Mouse (Mus musculus) heart, embryonic 16.5 days (tissue): ENCODE results near the gene Rab3a. TPM values are rescaled to one million over a fixed set of nuclear protein-coding genes. Genes with fewer than 3 reads are reported as not detected.

ENCODE experiments used
- ATAC-seq: fragments of 200-750 bp; cut with Nextera tagmentation; replicated peaks from 2 replicates; pipeline ENCODE4 v1.8.0; 2017; ENCODE audit warnings: moderate number of reproducible peaks; ENCODE audit not compliant: insufficient read depth, low FRiP score; ENCODE audit errors: extremely low read depth
- H3K27ac ChIP-seq: fragments of 300-500 bp; sonication (generic); 2 replicates; pipeline ENCODE4 v1.5.1; 2014; ENCODE audit warnings: mild to moderate bottlenecking, low read length, control low read depth, moderate library complexity
- H3K27me3 ChIP-seq: fragments of 300-500 bp; sonication (generic); 2 replicates; pipeline ENCODE4 v1.6.1; 2014; ENCODE audit warnings: low read length, mixed read lengths; ENCODE audit not compliant: control insufficient read depth, insufficient read depth
- H3K36me3 ChIP-seq: fragments of 300-500 bp; sonication (generic); 2 replicates; pipeline ENCODE4 v1.6.1; 2014; ENCODE audit not compliant: control insufficient read depth, insufficient read depth
- H3K4me1 ChIP-seq: fragments of 300-500 bp; sonication (generic); 2 replicates; pipeline ENCODE4 v1.6.1; 2014; ENCODE audit warnings: low read length, mixed read lengths; ENCODE audit not compliant: control insufficient read depth, insufficient read depth
- H3K4me2 ChIP-seq: fragments of 300-500 bp; sonication (generic); 2 replicates; pipeline ENCODE4 v1.6.1; 2014; ENCODE audit warnings: low read depth, mild to moderate bottlenecking, control low read depth, low read length
- H3K4me3 ChIP-seq: fragments of 300-500 bp; sonication (generic); 2 replicates; pipeline ENCODE4 v1.5.1; 2014; ENCODE audit warnings: mild to moderate bottlenecking, control low read depth, low read length
- H3K9ac ChIP-seq: fragments of 300-500 bp; sonication (generic); 2 replicates; pipeline ENCODE4 v1.6.1; 2014; ENCODE audit warnings: low read length, control low read depth
- H3K9me3 ChIP-seq: fragments of 300-500 bp; sonication (generic); replicated peaks from 2 replicates; pipeline ENCODE4 v1.6.1; 2016; ENCODE audit warnings: low read length; ENCODE audit not compliant: control insufficient read depth
- WGBS: fragments of 180-500 bp; shearing (Covaris S2); extraction: QIAGEN DNeasy Blood & Tissue Kit; methylation state at CpG from one replicate; pipeline ENCODE4 v1.1.7; 2014; 5-methylcytosine and 5-hydroxymethylcytosine counted together
- polyA plus RNA-seq: library from polyadenylated mRNA; unstranded; fragments of >200 nt; fragmentation: Nextera tagmentation; extraction: Ambion mirVana; gene quantifications from 2 replicates; pipeline ENCODE4 v1.2.1, GENCODE M21; 2015

The Rab3a gene
- polyA plus RNA-seq, 1 experiment from 2014 or later: 30.0 TPM

DNA sequence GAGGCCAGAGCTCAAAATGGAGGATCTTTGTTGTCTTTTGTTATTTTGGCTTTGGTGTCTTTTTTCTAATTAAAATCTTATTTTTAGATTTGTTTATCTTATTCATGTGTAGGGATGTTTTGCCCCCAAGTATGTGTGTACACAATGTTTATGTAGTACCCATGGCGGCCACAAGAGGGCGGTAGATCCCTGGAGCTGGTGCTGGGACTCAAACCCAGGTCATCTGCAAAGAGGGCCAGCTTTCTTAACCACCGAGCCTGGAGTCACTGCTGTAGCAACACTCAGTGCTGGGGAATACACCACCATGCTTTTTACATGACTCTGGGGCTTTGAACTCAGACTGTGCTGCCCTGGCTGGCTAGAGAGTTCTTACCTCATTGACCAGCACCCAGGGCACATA is 8.9 kb downstream of the Rab3a start:
- H3K9me3 ChIP-seq: no peaks in the 10 kb centered on the region
- H3K4me2 ChIP-seq: no peak overlapping the region
- 7% methylated on average over 3 of the region's 3 CpGs for WGBS
- H3K36me3 ChIP-seq: peaks cover 5% of the 10 kb centered on the region; the same call in 1 of the 2 replicates
- no peak overlapping the region for H3K4me3 ChIP-seq
- no peaks in the 10 kb centered on the region for H3K27me3 ChIP-seq
- no peak for ATAC-seq
- H3K9ac ChIP-seq: no peak overlapping the region
- H3K4me1 ChIP-seq: peaks cover 38% of the 10 kb centered on the region
- H3K27ac ChIP-seq: no peak overlapping the region

DNA sequence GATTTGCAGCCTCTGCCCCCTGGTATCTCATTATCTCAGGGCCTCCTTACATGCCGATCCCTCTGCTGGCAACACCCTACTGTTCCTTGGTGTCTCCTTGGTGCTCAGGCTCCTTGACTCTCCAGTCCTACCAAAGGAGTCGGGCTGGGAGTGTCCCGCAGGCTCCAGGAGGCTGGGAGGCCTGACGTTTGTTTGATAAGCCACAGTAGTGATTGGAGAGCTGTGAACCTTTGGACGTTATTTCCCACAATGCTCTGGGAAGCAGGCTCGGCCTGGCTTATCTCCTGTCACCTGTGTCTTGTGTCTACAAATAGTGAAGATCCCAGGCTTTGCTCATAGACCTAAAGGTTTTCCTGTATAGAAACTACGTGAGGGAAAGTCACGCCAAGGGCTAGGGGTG is 9.5 kb downstream of the Rab3a start:
- 60% methylated on average over 8 of the region's 8 CpGs for WGBS
- Histone ChIP-seq H3K4me1 (peaks cover 34% of the 10 kb centered on the region), H3K36me3 (peaks cover 11% of the 10 kb centered on the region; the same call in 1 of the 2 replicates), H3K27ac (no peak overlapping the region), H3K4me2 (no peak overlapping the region), H3K9ac (no peak overlapping the region), H3K4me3 (no peak overlapping the region), H3K9me3 (no peaks in the 10 kb centered on the region), H3K27me3 (no peaks in the 10 kb centered on the region)
- no peak for ATAC-seq

DNA sequence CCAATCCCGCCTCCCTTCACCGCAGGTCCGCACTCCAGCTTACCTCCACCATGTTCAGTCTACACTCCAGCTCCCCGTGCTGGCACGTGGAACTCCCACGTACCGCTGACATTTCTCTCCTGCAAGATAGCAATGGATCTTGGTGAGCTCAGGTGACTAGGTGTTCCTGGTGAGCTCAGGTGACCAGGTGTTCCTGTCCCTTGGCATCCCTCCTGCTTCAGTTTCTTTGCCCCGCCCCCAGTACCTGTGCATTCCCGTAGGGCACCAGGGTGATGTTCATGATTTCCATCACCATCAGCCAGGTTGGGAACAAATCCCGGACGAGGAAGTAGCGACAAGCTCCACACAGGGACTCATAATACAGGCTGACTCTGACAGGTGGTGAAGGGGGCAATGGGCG is 10.2 kb downstream of the Rab3a start:
- Histone ChIP-seq H3K4me3 (no peak overlapping the region), H3K9ac (no peak overlapping the region), H3K27me3 (no peaks in the 10 kb centered on the region), H3K9me3 (no peaks in the 10 kb centered on the region), H3K4me2 (no peak overlapping the region), H3K36me3 (peaks cover 11% of the 10 kb centered on the region; the same call in 1 of the 2 replicates), H3K4me1 (peaks cover 28% of the 10 kb centered on the region), H3K27ac (no peak overlapping the region)
- no peak for ATAC-seq
- WGBS: 92% methylated on average over 13 of the region's 13 CpGs

DNA sequence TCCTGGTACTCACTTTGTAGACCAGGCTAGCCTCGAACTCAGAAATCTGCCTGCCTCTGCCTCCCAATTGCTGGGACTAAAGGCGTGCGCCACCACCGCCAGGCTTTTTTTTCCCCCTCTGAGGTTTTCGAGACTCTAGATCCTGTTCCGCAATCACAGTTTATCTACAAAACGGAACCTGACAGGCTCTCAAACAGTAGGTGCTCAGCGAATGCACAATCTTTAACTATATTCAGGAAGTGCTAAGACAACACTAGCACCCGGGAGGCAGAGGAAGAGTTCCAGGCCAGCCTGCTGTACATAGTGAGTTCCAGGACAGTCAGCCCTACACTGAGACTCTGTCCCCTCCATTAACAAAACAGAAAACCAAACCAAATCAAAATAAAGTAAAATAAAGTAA is 10.8 kb downstream of the Rab3a start:
- H3K9ac ChIP-seq: peak overlapping the region; percentile 70; the same call in 1 of the 2 replicates
- peak overlapping the region; percentile 56 for H3K4me3 ChIP-seq
- no peak overlapping the region for H3K27ac ChIP-seq
- H3K27me3 ChIP-seq: no peaks in the 10 kb centered on the region
- peak overlapping the region; percentile 86 for H3K4me2 ChIP-seq
- H3K4me1 ChIP-seq: peaks cover 21% of the 10 kb centered on the region
- H3K36me3 ChIP-seq: peaks cover 11% of the 10 kb centered on the region; the same call in 1 of the 2 replicates
- WGBS: 71% methylated on average over 9 of the region's 9 CpGs
- no peak for ATAC-seq
- H3K9me3 ChIP-seq: no peaks in the 10 kb centered on the region

DNA sequence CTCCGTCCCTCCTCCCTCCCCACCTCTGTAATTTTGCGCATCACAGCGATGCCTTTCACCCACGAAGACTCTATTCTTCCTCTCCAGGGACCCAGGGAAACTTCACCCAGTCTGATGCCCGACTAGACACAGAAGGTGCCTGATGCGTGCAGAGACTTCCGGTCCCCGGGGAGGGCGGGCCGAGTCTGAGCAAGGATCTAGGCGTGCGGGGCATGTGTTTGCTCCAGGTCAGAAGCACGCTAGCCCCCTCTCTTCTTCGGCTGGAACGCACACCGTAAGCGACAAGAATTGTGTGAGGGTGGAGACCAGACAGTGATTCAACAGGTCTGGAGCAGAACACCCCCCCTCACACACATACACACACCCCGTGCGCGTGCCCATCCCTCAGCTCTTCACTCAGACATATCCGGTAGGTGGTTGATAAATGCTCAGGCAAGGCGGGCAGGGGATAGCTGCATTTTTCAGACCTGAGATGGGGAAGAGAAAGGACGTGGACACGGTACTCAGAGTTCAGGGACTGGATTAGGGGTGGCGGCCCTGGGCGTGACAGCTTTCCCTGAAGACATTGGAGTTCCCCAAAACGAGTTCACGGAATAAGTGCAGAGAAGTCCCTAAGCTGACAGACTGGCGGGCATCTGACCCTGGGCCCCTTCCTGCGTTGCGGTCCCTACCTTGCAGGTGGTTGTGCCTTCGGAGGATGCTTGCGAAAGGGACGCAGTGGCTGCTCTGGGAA is 11.5 kb downstream of the Rab3a start:
- Histone ChIP-seq H3K4me1 (peaks cover 21% of the 10 kb centered on the region), H3K27me3 (no peaks in the 10 kb centered on the region), H3K27ac (0 out of 2 replicates have a peak overlapping the region, but pooled peaks have one; percentile 44), H3K9ac (peak overlapping the region; percentile 70), H3K4me3 (peak overlapping the region; percentile 56), H3K4me2 (peak overlapping the region; percentile 86), H3K36me3 (peaks cover 17% of the 10 kb centered on the region), H3K9me3 (no peaks in the 10 kb centered on the region)
- ATAC-seq: no peak
- WGBS: under 1% methylated on average over 34 of the region's 34 CpGs

DNA sequence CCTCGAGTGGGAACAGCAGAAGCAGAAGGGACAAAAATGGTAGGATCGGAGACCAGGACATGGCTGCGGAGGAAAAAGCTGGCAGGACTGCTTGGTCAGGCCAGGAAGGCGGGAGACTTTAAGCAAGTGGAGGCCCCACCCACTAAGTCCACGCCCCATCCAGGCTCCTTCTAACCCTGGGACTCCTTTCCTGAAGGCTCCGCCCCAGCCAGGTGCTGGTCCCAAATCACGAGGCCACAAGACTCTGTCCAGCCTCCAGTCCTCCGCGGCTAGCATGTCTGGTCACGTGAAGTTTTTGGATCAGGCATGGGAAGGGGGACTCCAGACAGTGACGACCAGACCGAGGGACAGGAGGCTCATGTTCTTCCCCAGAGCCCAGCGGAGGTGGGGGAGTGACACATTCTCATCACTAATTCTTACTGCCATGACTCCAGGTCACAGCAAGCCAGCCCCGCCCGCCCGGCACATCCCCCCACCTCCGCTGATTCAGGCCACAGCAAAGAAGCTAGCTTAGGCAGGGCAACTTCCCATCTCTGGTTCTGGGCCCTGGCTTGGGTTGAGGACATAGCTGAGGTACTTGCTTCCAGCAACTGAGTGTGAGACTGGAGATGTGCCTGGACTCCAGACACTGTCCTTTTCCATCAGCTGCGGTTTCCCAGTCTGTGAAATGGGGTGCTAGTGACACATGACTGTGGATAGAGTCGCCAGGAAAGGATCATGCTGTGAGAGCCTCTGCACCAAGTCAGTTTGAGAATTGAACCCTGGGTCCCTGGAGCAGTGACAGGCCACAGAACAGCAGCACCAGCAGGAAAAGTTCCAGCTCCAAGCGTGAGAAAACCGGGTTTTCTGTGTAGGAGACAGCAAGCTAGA is 12.3 kb downstream of the Rab3a start:
- Histone ChIP-seq H3K4me2 (peak overlapping the region; percentile 86), H3K4me1 (peaks cover 18% of the 10 kb centered on the region), H3K27me3 (no peaks in the 10 kb centered on the region), H3K9me3 (no peaks in the 10 kb centered on the region), H3K36me3 (peaks cover 25% of the 10 kb centered on the region), H3K27ac (0 out of 2 replicates have a peak overlapping the region, but pooled peaks have one; percentile 44), H3K9ac (peak overlapping the region; percentile 70), H3K4me3 (peak overlapping the region; percentile 56)
- WGBS: 12% methylated on average over 21 of the region's 21 CpGs
- ATAC-seq: peak; percentile 26; the same call in 1 of the 2 replicates

DNA sequence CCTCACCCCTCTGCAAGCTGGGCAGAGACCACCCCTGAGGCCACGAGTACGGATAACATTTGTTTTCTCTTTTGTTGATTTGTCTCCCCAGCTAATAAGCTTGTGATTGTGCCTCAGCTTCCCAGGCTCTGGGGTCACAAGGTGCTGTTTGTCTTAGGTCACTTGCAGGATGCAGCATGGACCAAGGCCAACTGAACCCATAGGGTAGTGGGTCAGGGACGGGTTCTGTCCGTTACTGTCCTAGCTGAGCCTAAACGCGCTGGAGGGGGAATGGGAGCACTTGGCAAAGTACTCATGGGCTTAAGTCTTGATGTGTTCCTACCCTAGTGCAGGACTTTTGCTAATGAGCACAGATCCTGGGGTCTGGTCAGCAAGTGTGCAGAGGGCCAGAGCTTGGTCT is 13.0 kb downstream of the Rab3a start:
- no peak for ATAC-seq
- Histone ChIP-seq H3K4me3 (no peak overlapping the region), H3K36me3 (peaks cover 27% of the 10 kb centered on the region), H3K27ac (no peak overlapping the region), H3K4me2 (no peak overlapping the region), H3K9ac (no peak overlapping the region), H3K9me3 (no peaks in the 10 kb centered on the region), H3K27me3 (no peaks in the 10 kb centered on the region), H3K4me1 (peaks cover 18% of the 10 kb centered on the region)
- WGBS: 84% methylated on average over 6 of the region's 6 CpGs

DNA sequence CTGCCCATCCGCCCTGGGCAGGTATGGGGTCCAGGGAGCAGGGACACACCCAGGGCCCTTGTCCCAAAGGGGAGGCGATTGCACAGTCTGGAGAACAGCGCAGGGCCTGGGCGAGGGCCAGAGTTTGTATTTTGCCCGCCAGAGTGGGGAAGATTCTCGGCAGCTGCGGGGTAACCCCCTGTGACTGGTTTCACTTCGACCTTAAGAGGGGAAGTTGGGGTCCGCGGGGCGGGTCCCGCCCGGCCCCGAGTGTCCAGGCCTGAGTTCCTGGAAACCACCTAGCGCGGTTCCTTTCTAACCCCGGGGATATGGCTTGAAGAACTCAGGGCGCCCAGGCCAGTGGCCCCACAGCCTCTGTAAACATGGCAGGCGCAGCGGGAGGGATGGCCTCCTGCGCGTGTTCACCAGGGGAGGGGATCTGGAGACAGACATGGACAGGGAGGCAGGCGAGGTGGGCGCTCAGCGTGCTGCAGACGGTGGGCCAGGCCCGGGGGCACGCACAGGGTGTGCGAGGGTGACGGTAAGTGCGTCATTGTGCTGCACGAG is 13.8 kb downstream of the Rab3a start:
- Histone ChIP-seq H3K27me3 (no peaks in the 10 kb centered on the region), H3K4me2 (no peak overlapping the region), H3K9me3 (no peaks in the 10 kb centered on the region), H3K36me3 (peaks cover 27% of the 10 kb centered on the region), H3K4me1 (peaks cover 19% of the 10 kb centered on the region), H3K9ac (no peak overlapping the region), H3K4me3 (no peak overlapping the region), H3K27ac (no peak overlapping the region)
- ATAC-seq: no peak
- WGBS: 90% methylated on average over 32 of the region's 32 CpGs
